Mouse (Mus musculus): ENCODE results near the gene Gm11232.

DNA sequence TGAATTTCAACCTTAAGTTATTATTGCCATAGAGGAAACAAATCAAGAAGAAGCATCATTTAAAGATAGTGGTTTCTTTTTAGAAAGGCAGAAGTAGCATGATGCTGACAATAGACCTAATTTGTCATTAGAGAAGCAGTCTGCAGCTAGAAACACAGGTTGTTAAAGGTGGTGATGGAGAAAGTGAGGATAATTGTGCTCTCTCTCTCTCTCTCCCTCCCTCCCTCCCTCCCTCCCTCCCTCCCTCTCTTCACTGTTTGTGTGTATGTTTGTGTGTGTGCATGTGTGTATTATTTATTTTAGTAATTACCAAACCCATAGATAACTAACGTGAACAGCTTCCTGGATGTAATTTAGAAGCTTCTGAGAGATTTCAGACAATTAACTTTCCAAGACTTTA is 7.8 kb upstream of the Gm11232 start:
- TF ChIP-seq POLR2A (IDR thresholded peaks at IDR 0.05; ENCODE audit: insufficient read depth, low read depth, low read length) (no peak), CTCF (IDR thresholded peaks at IDR 0.05; ENCODE audit: insufficient read depth, low read depth, low read length) (no peak)

Data from olfactory bulb, adult 2 months (tissue).